Mouse (Mus musculus) macrophage (primary cell): ENCODE data around the gene 0610010F05Rik. TPM values are rescaled to one million over a fixed set of nuclear protein-coding genes. Genes with fewer than 3 reads are reported as not detected.
A peak's percentile ranks its signal among the peaks of the same experiment; 100 is the strongest.
"Not testable (repeated sequence)": the region's sequence is repeated elsewhere in the genome, so short reads cannot be mapped to it uniquely, and the experiment has no call there.

Source experiments
- H3K27ac ChIP-seq: fragments of 350-480 bp; formaldehyde crosslinking; 2 replicates; pipeline ENCODE4 v1.9.0; 2021
- H3K36me3 ChIP-seq: fragments of 350-480 bp; formaldehyde crosslinking; 2 replicates; pipeline ENCODE4 v1.9.0; 2021; ENCODE audit errors: inconsistent target
- H3K4me3 ChIP-seq: fragments of 350-480 bp; formaldehyde crosslinking; 2 replicates; pipeline ENCODE4 v1.9.0; 2021; ENCODE audit errors: inconsistent target
- H3K79me2 ChIP-seq: fragments of 350-480 bp; formaldehyde crosslinking; 2 replicates; pipeline ENCODE4 v1.9.0; 2021; ENCODE audit errors: inconsistent target
- WGBS: methylation state at CpG from one replicate; pipeline ENCODE4 v1.1.7; 2026; ENCODE audit warnings: inconsistent platforms; ENCODE audit not compliant: missing documents; 5-methylcytosine and 5-hydroxymethylcytosine counted together
- polyA plus RNA-seq: library from polyadenylated mRNA; stranded (reverse); fragments of 250-400 nt; gene quantifications from 3 replicates; pipeline ENCODE4 v1.2.4, GENCODE M21; 2018; ENCODE audit warnings: inconsistent platforms

0610010F05Rik gene
- polyA plus RNA-seq, 1 experiment from 2014 or later, result 14.4 TPM

GRCm38 (mm10) chr11:23647835-23648234 lies 14.4 kb upstream of the 0610010F05Rik start:
- 90% methylated on average over 3 of the region's 3 CpGs for WGBS
- H3K4me3 ChIP-seq, result no peak overlapping the region
- no peak overlapping the region for H3K27ac ChIP-seq
- peaks cover 7% of the 10 kb centered on the region; the same call in 1 of the 2 replicates for H3K79me2 ChIP-seq
- H3K36me3 ChIP-seq, result peaks cover 35% of the 10 kb centered on the region

GRCm38 (mm10) chr11:23647431-23647830 lies 14.0 kb upstream of the 0610010F05Rik start:
- Histone ChIP-seq H3K79me2 (peaks cover 7% of the 10 kb centered on the region; the same call in 1 of the 2 replicates), H3K36me3 (peaks cover 38% of the 10 kb centered on the region), H3K4me3 (no peak overlapping the region), H3K27ac (no peak overlapping the region)

GRCm38 (mm10) chr11:23634573-23634972 lies 1.1 kb upstream of the 0610010F05Rik start:
- peaks cover 6% of the 10 kb centered on the region; the same call in 1 of the 2 replicates for H3K79me2 ChIP-seq
- 98% methylated on average over 8 of the region's 8 CpGs for WGBS
- H3K27ac ChIP-seq, result no peak overlapping the region
- H3K4me3 ChIP-seq, result no peak overlapping the region
- H3K36me3 ChIP-seq, result no peaks in the 10 kb centered on the region

- Histone ChIP-seq H3K4me3 (peak overlapping the region; percentile 21), H3K36me3 (no peaks in the 10 kb centered on the region), H3K79me2 (peaks cover 6% of the 10 kb centered on the region; the same call in 1 of the 2 replicates), H3K27ac (no peak overlapping the region)
- 11% methylated on average over 7 of the region's 7 CpGs for WGBS
Measured at GRCm38 (mm10) chr11:23633879-23634215, 408 bp upstream of the 0610010F05Rik start.

- Histone ChIP-seq H3K27ac (no peak overlapping the region), H3K4me3 (no peak overlapping the region), H3K79me2 (peaks cover 6% of the 10 kb centered on the region; the same call in 1 of the 2 replicates), H3K36me3 (peaks cover 8% of the 10 kb centered on the region; the same call in 1 of the 2 replicates)
Measured at GRCm38 (mm10) chr11:23630664-23631063, 2.8 kb downstream of the 0610010F05Rik start.

- peaks cover 21% of the 10 kb centered on the region; the same call in 1 of the 2 replicates for H3K36me3 ChIP-seq
- no peak overlapping the region for H3K27ac ChIP-seq
- no peak overlapping the region for H3K4me3 ChIP-seq
- H3K79me2 ChIP-seq, result no peaks in the 10 kb centered on the region
- 96% methylated on average over 5 of the region's 5 CpGs for WGBS
Measured at GRCm38 (mm10) chr11:23618995-23619394, 14.4 kb downstream of the 0610010F05Rik start.

- H3K79me2 ChIP-seq, result no peaks in the 10 kb centered on the region
- peaks cover 15% of the 10 kb centered on the region; the same call in 1 of the 2 replicates for H3K36me3 ChIP-seq
- 30% methylated on average over 5 of the region's 5 CpGs for WGBS
- H3K27ac ChIP-seq, result no peak overlapping the region
- no peak overlapping the region for H3K4me3 ChIP-seq
Measured at GRCm38 (mm10) chr11:23614546-23614945, 18.9 kb downstream of the 0610010F05Rik start.

GRCm38 (mm10) chr11:23607291-23607690 lies 26.1 kb downstream of the 0610010F05Rik start:
- peaks cover 14% of the 10 kb centered on the region; the same call in 1 of the 2 replicates for H3K36me3 ChIP-seq
- not testable (repeated sequence) for H3K27ac ChIP-seq, H3K4me3 ChIP-seq, H3K79me2 ChIP-seq
- 100% methylated on average over 2 of the region's 6 CpGs for WGBS

GRCm38 (mm10) chr11:23570130-23570529 lies 63.3 kb downstream of the 0610010F05Rik start:
- H3K4me3 ChIP-seq, result no peak overlapping the region
- WGBS, result 77% methylated on average over 7 of the region's 7 CpGs

GRCm38 (mm10) chr11:23565761-23566160 lies 67.7 kb downstream of the 0610010F05Rik start:
- 79% methylated on average over 6 of the region's 6 CpGs for WGBS

More at GRCm38 (mm10) chr11:23570130-23570529, 63.3 kb downstream of the 0610010F05Rik start:
- H3K36me3 ChIP-seq, result peaks cover 9% of the 10 kb centered on the region; the same call in 1 of the 2 replicates
- H3K27ac ChIP-seq, result no peak overlapping the region
- no peaks in the 10 kb centered on the region for H3K79me2 ChIP-seq

GRCm38 (mm10) chr11:23557039-23557630 lies 76.3 kb downstream of the 0610010F05Rik start:
- H3K4me3 ChIP-seq, result no peak overlapping the region
- H3K27ac ChIP-seq, result no peak overlapping the region
- no peaks in the 10 kb centered on the region for H3K36me3 ChIP-seq
- H3K79me2 ChIP-seq, result no peaks in the 10 kb centered on the region
- 86% methylated on average over 6 of the region's 6 CpGs for WGBS

More at GRCm38 (mm10) chr11:23565761-23566160, 67.7 kb downstream of the 0610010F05Rik start:
- Histone ChIP-seq H3K27ac (no peak overlapping the region), H3K36me3 (peaks cover 1% of the 10 kb centered on the region; the same call in 1 of the 2 replicates), H3K79me2 (no peaks in the 10 kb centered on the region), H3K4me3 (no peak overlapping the region)

GRCm38 (mm10) chr11:23537446-23537845 lies 96.0 kb downstream of the 0610010F05Rik start:
- Histone ChIP-seq H3K27ac (no peak overlapping the region), H3K36me3 (no peaks in the 10 kb centered on the region), H3K4me3 (no peak overlapping the region), H3K79me2 (no peaks in the 10 kb centered on the region)
- 100% methylated on average over 2 of the region's 2 CpGs for WGBS

GRCm38 (mm10) chr11:23520473-23521205 lies 112.8 kb downstream of the 0610010F05Rik start, which contains the start of gene 1700093K21Rik:
TSS of gene 1700093K21Rik (minus strand) at chr11:23521155.
- WGBS, result 90% methylated on average over 5 of the region's 5 CpGs
- H3K4me3 ChIP-seq, result no peak within 1 kb of the TSS

GRCm38 (mm10) chr11:23518981-23519380 lies 114.5 kb downstream of the 0610010F05Rik start:
- no peak overlapping the region for H3K4me3 ChIP-seq
- H3K79me2 ChIP-seq, result no peaks in the 10 kb centered on the region
- WGBS, result 97% methylated on average over 3 of the region's 3 CpGs
- H3K36me3 ChIP-seq, result no peaks in the 10 kb centered on the region
- no peak overlapping the region for H3K27ac ChIP-seq

More at GRCm38 (mm10) chr11:23520473-23521205, 112.8 kb downstream of the 0610010F05Rik start, which contains the start of gene 1700093K21Rik:
- Histone ChIP-seq H3K36me3 (no peaks in the 10 kb centered on the region), H3K27ac (no peak within 1 kb of the TSS), H3K79me2 (no peaks in the 10 kb centered on the region)

- no peak overlapping the region for H3K27ac ChIP-seq
- H3K79me2 ChIP-seq, result no peaks in the 10 kb centered on the region
- no peaks in the 10 kb centered on the region for H3K36me3 ChIP-seq
- 72% methylated on average over 2 of the region's 2 CpGs for WGBS
- H3K4me3 ChIP-seq, result no peak overlapping the region
Measured at GRCm38 (mm10) chr11:23515315-23515714, 118.1 kb downstream of the 0610010F05Rik start.
